Mouse (Mus musculus): ENCODE results near the gene Bloc1s3. TPM values are rescaled to one million over a fixed set of nuclear protein-coding genes. Genes with fewer than 3 reads are reported as not detected.
A peak's percentile ranks its signal among the peaks of the same experiment; 100 is the strongest.

The Bloc1s3 gene
- polyA plus RNA-seq (2012; rRNA removed) = 12.2 and 12.9 TPM in 2 replicates

DNA sequence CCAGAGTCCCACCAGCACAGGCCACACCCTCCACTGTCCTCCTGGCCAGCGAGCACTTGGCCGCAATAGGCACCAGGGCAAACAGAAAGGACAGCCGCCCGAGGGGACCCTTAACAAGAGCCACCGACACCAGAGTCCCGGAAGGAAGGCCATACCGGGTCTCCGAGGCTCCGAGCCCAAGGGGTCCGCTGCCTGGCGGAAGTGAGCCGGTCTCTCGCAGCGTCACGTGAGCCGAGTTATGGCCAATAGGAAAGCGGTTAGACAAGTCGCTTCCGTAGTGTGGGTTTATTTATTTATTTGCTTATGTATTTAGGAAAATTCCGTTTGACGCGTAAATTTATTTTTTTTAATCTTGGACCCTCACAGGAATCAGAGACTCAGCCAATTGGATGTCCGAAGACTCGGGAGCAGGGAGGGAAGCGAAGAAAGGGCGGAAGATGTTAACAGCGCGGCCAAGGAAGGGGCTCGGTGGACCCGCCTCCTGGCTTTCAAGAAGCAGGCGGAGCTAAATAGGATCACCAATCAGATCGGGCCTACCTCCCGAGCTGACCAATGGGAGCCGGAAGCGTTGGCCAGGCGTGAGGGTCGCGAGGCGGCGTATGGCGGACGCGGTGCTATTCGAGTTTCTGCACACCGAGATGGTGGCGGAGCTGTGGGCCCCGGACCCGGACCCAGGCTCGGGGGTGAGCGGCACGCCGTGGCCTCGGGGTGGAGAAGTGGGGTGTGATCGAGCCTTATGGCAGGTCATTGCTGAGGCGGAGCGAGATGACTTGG, at the start of gene Bloc1s3, which contains the start of gene Trappc6a:
Bloc1s3 (minus strand) TSS at position 218 of the 774 bp plus-strand sequence.
Trappc6a (plus strand) TSS at position 246 of the 774 bp plus-strand sequence.
- under 1% methylated on average over 56 of the region's 56 CpGs for WGBS
- DNase-seq = peak; percentile 92
- peak within 1 kb of the TSS; percentile 93 for H3K4me3 ChIP-seq (replicated peaks; ENCODE audit: extremely low read depth, low read depth, low read length)
- H3K4me1 ChIP-seq (ENCODE audit: control insufficient read depth, insufficient read depth, low read length) = peaks cover 6% of the 10 kb centered on the region
- no peak for TF ChIP-seq CTCF (IDR thresholded peaks at IDR 0.05; ENCODE audit: insufficient read depth, low read length)
- peak; percentile 74; the same call in 1 of the 2 replicates for TF ChIP-seq POLR2A (IDR thresholded peaks at IDR 0.05; ENCODE audit: borderline replicate concordance, extremely low read depth, low read depth, low read length)

- WGBS = 76% methylated on average over 2 of the region's 2 CpGs
- no peak for TF ChIP-seq POLR2A (IDR thresholded peaks at IDR 0.05; ENCODE audit: borderline replicate concordance, extremely low read depth, low read depth, low read length)
- TF ChIP-seq CTCF (IDR thresholded peaks at IDR 0.05; ENCODE audit: insufficient read depth, low read length) = no peak
- no peak overlapping the region for H3K4me3 ChIP-seq (replicated peaks; ENCODE audit: extremely low read depth, low read depth, low read length)
- no peak for DNase-seq
- peaks cover 25% of the 10 kb centered on the region for H3K4me1 ChIP-seq (ENCODE audit: control insufficient read depth, insufficient read depth, low read length)
Observed at GRCm38 (mm10) chr7:19557086-19557485, 48.9 kb upstream of the Bloc1s3 start.

DNA sequence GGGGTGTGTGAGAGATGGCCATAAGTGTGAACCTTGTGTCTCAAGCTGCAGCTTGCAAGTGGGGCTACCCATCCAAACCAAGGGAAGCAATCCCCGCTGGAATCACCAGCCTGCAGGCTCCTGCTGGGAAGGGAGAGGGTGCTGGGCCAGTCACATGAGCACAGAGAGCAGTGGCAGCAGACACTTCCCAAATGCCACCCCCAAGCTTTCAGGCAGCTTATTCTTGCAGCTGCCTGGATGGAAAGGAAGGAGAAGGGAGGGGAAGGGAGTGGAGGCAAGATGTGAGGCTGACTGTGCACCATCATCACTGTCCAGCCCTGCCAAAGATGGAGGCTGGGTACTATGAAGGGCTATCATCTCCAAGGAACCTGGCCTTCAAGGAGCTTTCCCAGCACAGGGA, 46.0 kb upstream of the Bloc1s3 start:
- TF ChIP-seq CTCF (IDR thresholded peaks at IDR 0.05; ENCODE audit: insufficient read depth, low read length) = no peak
- TF ChIP-seq POLR2A (IDR thresholded peaks at IDR 0.05; ENCODE audit: borderline replicate concordance, extremely low read depth, low read depth, low read length) = no peak
- WGBS = 62% methylated on average over 1 of the region's 1 CpGs
- no peak for DNase-seq
- Histone ChIP-seq H3K4me1 (ENCODE audit: control insufficient read depth, insufficient read depth, low read length) (peaks cover 12% of the 10 kb centered on the region), H3K4me3 (replicated peaks; ENCODE audit: extremely low read depth, low read depth, low read length) (no peak overlapping the region)

DNA sequence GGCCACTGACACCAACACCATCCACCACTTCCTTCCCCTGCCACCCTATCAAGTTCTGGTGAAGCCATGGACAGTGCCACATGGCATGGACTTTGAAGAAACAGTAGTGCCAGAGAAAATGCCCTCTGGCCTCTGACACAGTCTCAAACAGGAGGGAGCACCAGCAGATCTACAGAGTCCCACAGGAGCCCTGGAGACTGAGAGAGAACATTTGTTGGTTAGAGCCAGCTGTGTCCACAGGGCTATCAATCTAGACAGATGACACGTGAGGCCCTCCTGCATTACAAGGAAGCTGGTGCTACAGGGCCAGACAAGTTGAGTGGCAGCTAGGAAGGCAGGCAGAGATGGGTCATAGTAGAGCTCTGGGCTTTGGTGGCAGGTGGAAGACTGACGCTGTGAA, 44.3 kb upstream of the Bloc1s3 start:
- TF ChIP-seq POLR2A (IDR thresholded peaks at IDR 0.05; ENCODE audit: borderline replicate concordance, extremely low read depth, low read depth, low read length) (no peak), CTCF (IDR thresholded peaks at IDR 0.05; ENCODE audit: insufficient read depth, low read length) (no peak)
- Histone ChIP-seq H3K4me1 (ENCODE audit: control insufficient read depth, insufficient read depth, low read length) (peaks cover 3% of the 10 kb centered on the region), H3K4me3 (replicated peaks; ENCODE audit: extremely low read depth, low read depth, low read length) (no peak overlapping the region)
- DNase-seq = no peak
- WGBS = 43% methylated on average over 2 of the region's 2 CpGs

GRCm38 (mm10) chr7:19551634-19552033, 43.5 kb upstream of the Bloc1s3 start:
- WGBS = 72% methylated on average over 5 of the region's 5 CpGs
- no peak for DNase-seq
- Histone ChIP-seq H3K4me1 (ENCODE audit: control insufficient read depth, insufficient read depth, low read length) (peaks cover 2% of the 10 kb centered on the region), H3K4me3 (replicated peaks; ENCODE audit: extremely low read depth, low read depth, low read length) (no peak overlapping the region)
- TF ChIP-seq POLR2A (IDR thresholded peaks at IDR 0.05; ENCODE audit: borderline replicate concordance, extremely low read depth, low read depth, low read length) (no peak), CTCF (IDR thresholded peaks at IDR 0.05; ENCODE audit: insufficient read depth, low read length) (no peak)

DNA sequence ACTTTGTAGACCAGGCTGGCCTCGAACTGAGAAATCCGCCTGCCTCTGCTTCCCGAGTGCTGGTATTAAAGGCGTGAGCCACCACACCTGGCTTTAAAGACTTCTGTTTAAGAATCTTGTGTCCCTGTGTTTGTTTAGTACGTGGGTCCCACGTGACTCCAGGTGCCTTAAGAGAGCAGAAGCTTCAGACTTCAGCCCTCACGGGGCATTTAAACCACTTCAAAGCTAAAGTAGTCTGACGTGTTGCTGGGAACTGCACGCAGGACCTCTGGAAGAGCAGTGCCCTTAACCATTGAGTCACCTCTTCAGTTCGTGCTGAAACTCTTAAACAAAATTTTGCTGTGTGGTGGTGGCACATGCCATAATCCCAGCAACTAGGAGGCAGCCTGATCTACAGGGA, 41.2 kb upstream of the Bloc1s3 start:
- TF ChIP-seq CTCF (IDR thresholded peaks at IDR 0.05; ENCODE audit: insufficient read depth, low read length) (no peak), POLR2A (IDR thresholded peaks at IDR 0.05; ENCODE audit: borderline replicate concordance, extremely low read depth, low read depth, low read length) (no peak)
- no peak for DNase-seq

DNA sequence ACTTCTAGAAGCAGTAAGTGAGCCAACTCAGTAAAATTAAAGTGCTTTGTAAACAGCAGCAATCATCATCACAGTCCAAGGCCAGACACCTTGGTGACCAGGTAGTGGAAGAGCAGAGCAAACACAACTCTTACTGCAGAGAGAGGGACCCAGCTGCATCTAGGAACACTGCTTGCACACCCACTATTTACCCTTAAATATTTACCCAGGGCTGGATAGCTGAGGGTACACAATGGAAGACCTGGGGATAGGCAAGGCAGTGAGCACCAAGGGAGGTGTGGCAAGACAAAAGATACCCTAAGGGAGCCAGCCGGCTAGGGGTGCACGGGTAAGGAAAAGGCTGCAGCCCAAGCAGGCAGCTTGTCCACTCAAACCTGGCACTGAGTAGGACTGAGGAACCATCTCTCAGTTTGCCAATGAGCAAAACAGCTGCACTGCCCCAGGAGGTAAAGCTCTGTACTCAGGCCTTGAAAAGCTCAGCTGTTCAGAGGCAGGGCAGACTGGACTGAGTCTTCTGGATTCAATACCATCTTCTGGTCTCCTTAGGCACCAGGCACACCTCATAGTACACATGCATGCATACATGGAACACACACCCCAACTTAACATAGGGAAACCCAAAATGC, 39.3 kb upstream of the Bloc1s3 start:
- Histone ChIP-seq H3K4me1 (ENCODE audit: control insufficient read depth, insufficient read depth, low read length) (peaks cover 18% of the 10 kb centered on the region), H3K4me3 (replicated peaks; ENCODE audit: extremely low read depth, low read depth, low read length) (no peak overlapping the region)
- DNase-seq = no peak
- WGBS = 58% methylated on average over 2 of the region's 2 CpGs
- TF ChIP-seq CTCF (IDR thresholded peaks at IDR 0.05; ENCODE audit: insufficient read depth, low read length) = no peak
- no peak for TF ChIP-seq POLR2A (IDR thresholded peaks at IDR 0.05; ENCODE audit: borderline replicate concordance, extremely low read depth, low read depth, low read length)

More for the DNA sequence above, 41.2 kb upstream of the Bloc1s3 start:
- 64% methylated on average over 10 of the region's 10 CpGs for WGBS
- Histone ChIP-seq H3K4me3 (replicated peaks; ENCODE audit: extremely low read depth, low read depth, low read length) (no peak overlapping the region), H3K4me1 (ENCODE audit: control insufficient read depth, insufficient read depth, low read length) (peaks cover 13% of the 10 kb centered on the region)

DNA sequence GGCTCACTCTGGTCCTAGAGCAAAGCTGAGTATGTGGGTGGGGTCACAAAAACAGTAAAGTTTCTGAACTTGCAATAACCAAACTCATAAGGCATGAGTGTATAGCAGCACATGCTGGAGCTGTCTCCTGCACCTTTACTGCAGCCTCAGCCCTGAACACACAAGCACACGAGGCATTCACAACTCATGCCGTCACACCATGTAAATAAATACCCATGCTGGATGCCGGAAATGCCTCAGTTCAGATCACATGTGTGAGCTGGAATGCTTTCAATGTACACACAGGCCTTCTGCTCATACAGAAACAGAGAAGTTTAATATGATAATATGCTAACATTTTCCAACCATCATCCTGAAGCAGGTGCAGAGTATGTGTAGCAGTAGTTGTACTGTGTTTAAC, 37.8 kb upstream of the Bloc1s3 start:
- Histone ChIP-seq H3K4me1 (ENCODE audit: control insufficient read depth, insufficient read depth, low read length) (peaks cover 27% of the 10 kb centered on the region), H3K4me3 (replicated peaks; ENCODE audit: extremely low read depth, low read depth, low read length) (no peak overlapping the region)
- WGBS = 6% methylated on average over 3 of the region's 3 CpGs
- no peak for TF ChIP-seq POLR2A (IDR thresholded peaks at IDR 0.05; ENCODE audit: borderline replicate concordance, extremely low read depth, low read depth, low read length)
- TF ChIP-seq CTCF (IDR thresholded peaks at IDR 0.05; ENCODE audit: insufficient read depth, low read length) = no peak
- no peak for DNase-seq

GRCm38 (mm10) chr7:19543584-19543983, 35.4 kb upstream of the Bloc1s3 start:
- TF ChIP-seq POLR2A (IDR thresholded peaks at IDR 0.05; ENCODE audit: borderline replicate concordance, extremely low read depth, low read depth, low read length) (no peak), CTCF (IDR thresholded peaks at IDR 0.05; ENCODE audit: insufficient read depth, low read length) (peak; percentile 49)
- no peak for DNase-seq
- WGBS = 31% methylated on average over 6 of the region's 6 CpGs
- peaks cover 32% of the 10 kb centered on the region for H3K4me1 ChIP-seq (ENCODE audit: control insufficient read depth, insufficient read depth, low read length)
- no peak overlapping the region for H3K4me3 ChIP-seq (replicated peaks; ENCODE audit: extremely low read depth, low read depth, low read length)
